Mouse (Mus musculus): Measurements from ENCODE around the gene Hoxa6. TPM values are rescaled to one million over a fixed set of nuclear protein-coding genes. Genes with fewer than 3 reads are reported as not detected.

Hoxa6 gene
- polyA plus RNA-seq, 1 experiment from 2014 or later: 2.2 TPM

DNA sequence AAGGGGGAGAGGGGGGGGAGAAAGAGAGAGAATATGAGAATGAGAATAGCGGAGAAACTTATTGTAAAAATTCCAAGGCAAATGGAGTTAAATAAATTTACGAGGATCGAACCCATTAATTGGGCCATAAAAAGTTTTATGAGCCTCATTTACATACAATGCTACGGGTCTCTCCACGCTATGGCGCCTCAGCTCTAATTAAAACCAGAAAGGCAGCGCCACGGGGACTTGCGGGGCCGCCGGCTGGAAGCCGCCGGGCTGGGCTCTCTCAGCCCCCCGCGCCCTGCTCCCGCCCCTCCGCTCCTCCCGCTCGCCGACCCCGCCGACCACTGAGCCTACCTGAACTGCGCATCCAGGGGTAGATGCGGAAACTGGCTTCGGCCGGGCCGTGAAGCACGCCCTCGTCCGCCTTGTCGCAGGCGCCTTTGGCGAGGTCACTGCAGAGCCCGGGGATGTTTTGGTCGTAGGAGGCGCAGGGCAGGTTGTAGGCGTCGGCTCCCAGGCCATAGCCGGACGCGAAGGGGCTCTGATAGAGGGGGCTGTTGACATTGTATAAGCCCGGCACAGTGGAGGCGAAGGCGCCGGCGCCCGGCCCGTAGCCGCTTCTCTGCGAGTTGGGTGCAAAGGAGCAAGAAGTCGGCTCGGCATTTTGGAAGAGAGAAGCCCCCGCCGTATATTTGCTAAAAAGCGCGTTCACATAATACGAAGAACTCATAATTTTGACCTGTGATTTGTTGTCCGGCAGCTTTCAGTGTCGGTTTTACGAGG, 8.4 kb upstream of the Hoxa6 start:
- H3K9ac ChIP-seq: peak overlapping the region; percentile 51
- H3K36me3 ChIP-seq: no peaks in the 10 kb centered on the region
- WGBS: 1% methylated on average over 60 of the region's 60 CpGs
- peak overlapping the region; percentile 42 for H3K4me3 ChIP-seq (replicated peaks)
- no peak for ATAC-seq
- peaks cover 22% of the 10 kb centered on the region for H3K4me1 ChIP-seq (replicated peaks)
- H3K27ac ChIP-seq: peak overlapping the region; percentile 37; the same call in 1 of the 2 replicates
- peaks cover 82% of the 10 kb centered on the region for H3K27me3 ChIP-seq (replicated peaks)
- H3K9me3 ChIP-seq: no peaks in the 10 kb centered on the region
- peak overlapping the region; percentile 77 for H3K4me2 ChIP-seq (replicated peaks)

DNA sequence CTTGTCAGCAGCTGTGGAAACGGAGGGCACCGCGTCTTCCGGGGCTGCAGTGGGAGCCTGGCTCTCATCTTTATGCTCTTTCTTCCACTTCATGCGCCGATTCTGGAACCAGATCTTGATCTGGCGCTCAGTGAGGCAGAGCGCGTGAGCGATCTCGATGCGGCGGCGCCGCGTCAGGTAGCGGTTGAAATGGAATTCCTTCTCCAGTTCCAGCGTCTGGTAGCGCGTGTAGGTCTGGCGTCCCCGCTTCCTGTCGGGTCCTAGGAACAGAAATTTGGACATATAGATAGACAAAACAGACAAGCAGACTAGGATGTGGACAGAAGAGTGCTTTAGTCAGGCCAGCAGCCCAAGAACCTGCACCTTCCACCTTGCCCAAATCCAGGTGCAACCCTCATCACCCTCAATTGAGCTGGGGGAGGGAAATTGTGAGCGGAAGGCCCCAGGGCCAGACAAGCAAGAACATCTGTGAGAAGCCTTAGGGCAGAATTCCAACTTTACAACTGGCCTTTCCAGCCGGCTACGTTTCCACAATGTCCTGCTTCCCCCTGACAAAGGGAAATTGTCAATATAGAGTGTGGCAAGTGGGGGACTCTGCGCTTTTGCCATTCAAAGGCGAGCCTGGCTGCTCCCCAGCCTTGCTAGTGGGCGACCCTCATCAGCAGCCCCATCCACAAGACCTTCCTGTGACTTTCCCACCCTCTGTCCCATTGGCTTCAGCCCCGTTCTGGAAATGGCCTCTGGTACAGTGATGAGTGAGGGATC, 7.4 kb upstream of the Hoxa6 start:
- ATAC-seq: no peak
- Histone ChIP-seq H3K4me2 (replicated peaks) (peak overlapping the region; percentile 77), H3K9ac (peak overlapping the region; percentile 22), H3K4me3 (replicated peaks) (peak overlapping the region; percentile 42), H3K9me3 (no peaks in the 10 kb centered on the region), H3K4me1 (replicated peaks) (peaks cover 26% of the 10 kb centered on the region), H3K36me3 (no peaks in the 10 kb centered on the region), H3K27ac (no peak overlapping the region), H3K27me3 (replicated peaks) (peaks cover 83% of the 10 kb centered on the region)
- 11% methylated on average over 30 of the region's 30 CpGs for WGBS

DNA sequence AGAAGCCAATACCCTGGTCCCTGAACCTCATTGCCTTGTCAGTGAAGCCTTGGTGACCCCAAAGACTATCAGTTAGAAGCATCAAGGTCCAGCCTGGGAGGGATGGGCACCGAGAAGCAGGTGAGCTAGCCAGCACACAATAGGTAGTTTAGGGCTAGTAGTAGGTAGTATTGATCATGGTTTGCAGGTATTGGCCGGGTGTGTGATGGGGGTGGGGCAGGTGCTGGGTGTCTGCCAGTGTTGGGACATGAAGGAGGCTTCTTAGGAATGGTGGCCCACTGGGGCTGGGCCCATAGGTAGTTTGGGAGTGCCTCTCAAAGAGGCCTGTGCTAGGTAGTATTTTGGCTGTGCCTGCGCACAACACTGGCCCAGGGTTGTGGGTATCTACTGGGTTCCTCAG, 6.5 kb upstream of the Hoxa6 start:
- Histone ChIP-seq H3K27ac (no peak overlapping the region), H3K36me3 (no peaks in the 10 kb centered on the region), H3K27me3 (replicated peaks) (peaks cover 80% of the 10 kb centered on the region), H3K4me2 (replicated peaks) (no peak overlapping the region), H3K9ac (no peak overlapping the region), H3K4me1 (replicated peaks) (peaks cover 26% of the 10 kb centered on the region), H3K4me3 (replicated peaks) (no peak overlapping the region), H3K9me3 (no peaks in the 10 kb centered on the region)
- no peak for ATAC-seq
- WGBS: 43% methylated on average over 3 of the region's 3 CpGs

DNA sequence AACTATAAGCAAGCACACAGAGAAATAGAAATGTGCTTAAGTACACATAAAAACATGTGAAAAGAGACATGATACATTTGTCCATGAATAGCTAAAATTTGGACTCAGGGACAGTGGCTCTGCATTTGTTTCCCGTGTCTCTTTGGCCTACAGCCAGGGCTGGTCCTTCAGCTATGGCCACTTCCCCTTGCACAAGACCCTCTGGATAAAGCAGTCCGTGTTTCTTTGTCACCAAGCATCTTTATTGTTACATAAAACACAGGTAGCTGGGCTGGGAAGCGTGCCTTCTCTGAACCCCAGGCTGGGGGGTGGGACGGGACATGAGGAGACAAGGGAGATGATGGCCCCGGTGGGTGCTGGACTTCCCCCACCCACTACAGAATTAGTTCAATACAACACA, 5.7 kb upstream of the Hoxa6 start:
- H3K9me3 ChIP-seq: no peaks in the 10 kb centered on the region
- H3K4me2 ChIP-seq (replicated peaks): no peak overlapping the region
- no peak overlapping the region for H3K4me3 ChIP-seq (replicated peaks)
- H3K27me3 ChIP-seq (replicated peaks): peaks cover 80% of the 10 kb centered on the region
- ATAC-seq: no peak
- WGBS: 52% methylated on average over 5 of the region's 5 CpGs
- no peak overlapping the region for H3K27ac ChIP-seq
- no peaks in the 10 kb centered on the region for H3K36me3 ChIP-seq
- peaks cover 30% of the 10 kb centered on the region for H3K4me1 ChIP-seq (replicated peaks)
- no peak overlapping the region for H3K9ac ChIP-seq

DNA sequence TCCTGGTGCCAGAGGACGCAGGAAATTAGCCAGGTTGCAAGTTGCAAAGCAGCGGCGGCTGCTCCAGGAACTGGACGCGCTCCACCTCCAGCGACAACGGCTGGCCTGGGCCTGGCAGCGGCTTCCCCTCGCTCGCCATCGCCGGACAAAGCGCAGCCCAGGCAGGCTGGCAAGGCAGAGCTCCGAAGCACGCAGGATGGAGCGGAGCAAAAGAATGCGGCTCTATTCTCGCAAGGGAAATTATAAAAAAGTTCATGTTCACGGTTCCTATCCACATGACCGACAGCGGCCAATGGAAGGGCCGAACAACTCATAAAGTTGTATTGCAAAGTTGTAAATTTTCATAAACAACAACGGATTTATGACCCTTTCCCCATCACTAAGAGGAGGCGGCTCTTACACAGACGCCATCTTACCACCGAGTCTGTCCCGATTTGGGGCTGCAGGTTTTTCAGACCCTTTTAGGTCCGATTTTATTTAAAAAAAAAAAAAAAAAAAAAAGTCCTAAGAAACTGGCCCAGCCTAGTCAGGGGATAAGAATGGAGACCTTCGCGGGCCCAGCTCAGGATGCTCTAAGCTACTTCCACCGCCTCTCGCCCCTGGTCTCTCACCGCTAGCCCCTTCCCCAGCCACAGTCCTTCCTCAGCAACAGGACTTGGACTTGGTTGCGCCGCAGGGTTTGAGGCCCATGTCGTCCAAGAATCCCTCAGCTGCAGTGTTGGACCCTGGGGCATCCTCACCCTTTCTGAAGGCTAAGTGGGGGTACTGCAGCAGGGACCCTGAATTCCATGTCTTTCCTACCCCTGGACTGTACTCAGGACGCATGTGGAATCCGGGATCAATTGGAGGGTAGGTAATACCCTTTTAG, 4.8 kb upstream of the Hoxa6 start, which contains the start of the genes Hoxa3 and Gm28308:
TSS of gene Hoxa3 (minus strand) at position 218 of the 868 bp plus-strand sequence.
TSS of gene Gm28308 (minus strand) at position 221 of the 868 bp plus-strand sequence.
- Histone ChIP-seq H3K27me3 (replicated peaks) (peaks cover 79% of the 10 kb centered on the region), H3K4me2 (replicated peaks) (peak within 1 kb of the TSS; percentile 69), H3K9ac (peak within 1 kb of the TSS; percentile 69), H3K27ac (peak within 1 kb of the TSS; percentile 91), H3K4me3 (replicated peaks) (peak within 1 kb of the TSS; percentile 52), H3K36me3 (no peaks in the 10 kb centered on the region), H3K4me1 (replicated peaks) (peaks cover 38% of the 10 kb centered on the region), H3K9me3 (no peaks in the 10 kb centered on the region)
- ATAC-seq: peak; percentile 37; the same call in 1 of the 2 replicates
- 10% methylated on average over 38 of the region's 38 CpGs for WGBS

DNA sequence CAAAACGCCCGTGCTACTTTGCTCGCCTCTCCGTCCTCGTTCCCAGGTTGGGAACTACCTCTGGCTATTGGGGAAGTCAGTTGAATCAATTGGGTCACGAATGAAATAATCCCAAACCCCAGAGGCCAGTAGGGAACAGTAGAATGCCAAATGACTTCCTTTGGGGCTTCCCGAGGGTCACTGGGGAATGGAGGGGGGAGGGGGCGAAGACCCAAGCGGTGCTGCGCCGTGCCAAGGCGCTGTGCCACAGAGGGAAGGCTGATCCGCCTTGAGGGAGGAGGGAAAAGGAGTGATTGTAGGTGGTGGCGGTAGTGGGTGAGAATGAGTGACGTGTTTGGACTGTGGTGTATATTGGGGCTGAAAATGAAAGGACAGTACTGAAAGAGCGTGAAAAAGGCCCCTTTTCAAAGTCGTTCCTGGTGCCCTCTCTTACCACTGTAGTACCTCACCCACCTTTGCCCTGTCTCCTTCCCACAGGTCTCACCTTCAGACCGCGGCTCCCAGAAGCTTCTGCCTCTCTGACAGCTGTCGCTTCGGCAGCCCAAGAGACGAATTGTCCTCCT, 4.1 kb upstream of the Hoxa6 start:
- no peak for ATAC-seq
- Histone ChIP-seq H3K9me3 (no peaks in the 10 kb centered on the region), H3K9ac (peak overlapping the region; percentile 69), H3K27me3 (replicated peaks) (peaks cover 76% of the 10 kb centered on the region), H3K4me3 (replicated peaks) (peak overlapping the region; percentile 52), H3K27ac (peak overlapping the region; percentile 91), H3K4me1 (replicated peaks) (peaks cover 42% of the 10 kb centered on the region), H3K4me2 (replicated peaks) (peak overlapping the region; percentile 69), H3K36me3 (no peaks in the 10 kb centered on the region)
- WGBS: 5% methylated on average over 22 of the region's 22 CpGs

DNA sequence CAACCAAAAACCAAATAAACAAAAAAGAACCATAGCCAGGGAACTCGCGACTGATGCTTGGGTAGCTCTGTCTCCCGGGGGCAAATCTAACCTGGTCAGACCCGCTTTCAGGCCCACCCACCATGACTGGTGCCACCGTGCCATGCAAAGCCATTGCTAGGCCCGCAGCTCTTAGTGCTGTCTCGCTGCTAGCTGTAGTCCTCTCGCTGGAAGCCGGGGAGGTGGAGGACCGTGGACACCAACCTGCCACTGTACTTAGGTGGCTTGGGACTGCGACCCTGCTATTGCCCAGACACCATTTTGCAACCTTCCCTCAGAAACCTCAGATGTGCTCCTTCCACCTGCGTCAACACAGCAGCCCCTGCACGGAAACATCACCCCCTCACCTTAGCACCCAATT, 3.4 kb upstream of the Hoxa6 start:
- WGBS: 6% methylated on average over 13 of the region's 13 CpGs
- peaks cover 41% of the 10 kb centered on the region for H3K4me1 ChIP-seq (replicated peaks)

DNA sequence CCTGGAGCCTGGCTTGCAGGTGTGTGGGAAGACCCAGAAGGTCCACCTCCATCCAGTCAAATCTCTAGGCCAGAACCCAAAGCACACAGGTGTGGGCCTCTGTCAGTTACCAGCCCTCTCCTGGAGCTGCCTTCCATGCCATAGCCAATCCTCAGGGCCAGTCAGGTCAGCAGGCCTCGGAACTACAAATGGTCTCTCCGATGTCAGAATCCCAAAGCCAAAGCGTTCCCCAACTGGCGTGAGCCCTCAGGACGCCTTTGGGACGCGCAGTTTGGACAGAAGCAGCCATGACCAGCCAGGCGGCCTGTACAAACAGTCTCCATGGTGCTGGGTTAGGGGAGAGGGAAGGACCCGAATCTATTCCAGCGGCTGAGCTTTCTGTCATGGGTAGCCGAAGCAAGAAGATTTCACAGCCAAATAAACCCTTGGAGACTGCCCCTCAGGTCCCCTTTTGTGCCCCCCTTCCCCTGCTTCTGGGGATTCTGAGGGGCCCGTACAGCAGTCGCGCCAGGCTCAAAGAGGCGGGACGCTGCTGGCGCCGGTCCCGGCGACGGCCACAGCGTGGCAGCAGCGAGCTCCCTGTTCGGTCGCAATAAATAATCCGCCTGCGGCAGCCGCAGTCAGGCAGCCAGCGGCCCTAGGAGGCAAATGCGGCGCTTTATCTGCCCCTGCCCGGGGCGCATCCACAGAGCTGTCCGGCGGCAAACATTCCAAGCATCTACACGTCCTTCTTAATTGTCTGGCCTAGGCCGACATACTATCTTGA, 2.8 kb upstream of the Hoxa6 start:
- ATAC-seq: peak; percentile 72
- 2% methylated on average over 37 of the region's 37 CpGs for WGBS
- Histone ChIP-seq H3K4me1 (replicated peaks) (peaks cover 40% of the 10 kb centered on the region), H3K9me3 (no peaks in the 10 kb centered on the region), H3K36me3 (no peaks in the 10 kb centered on the region), H3K9ac (peak overlapping the region; percentile 69), H3K4me2 (replicated peaks) (peak overlapping the region; percentile 69), H3K27me3 (replicated peaks) (peaks cover 75% of the 10 kb centered on the region), H3K4me3 (replicated peaks) (peak overlapping the region; percentile 52), H3K27ac (peak overlapping the region; percentile 48; the same call in 1 of the 2 replicates)

More for the DNA sequence above, 3.4 kb upstream of the Hoxa6 start:
- no peaks in the 10 kb centered on the region for H3K9me3 ChIP-seq
- H3K9ac ChIP-seq: peak overlapping the region; percentile 69
- H3K36me3 ChIP-seq: no peaks in the 10 kb centered on the region
- peaks cover 77% of the 10 kb centered on the region for H3K27me3 ChIP-seq (replicated peaks)
- peak overlapping the region; percentile 69 for H3K4me2 ChIP-seq (replicated peaks)
- ATAC-seq: peak; percentile 27; the same call in 1 of the 2 replicates
- peak overlapping the region; percentile 52 for H3K4me3 ChIP-seq (replicated peaks)
- H3K27ac ChIP-seq: peak overlapping the region; percentile 48; the same call in 1 of the 2 replicates

DNA sequence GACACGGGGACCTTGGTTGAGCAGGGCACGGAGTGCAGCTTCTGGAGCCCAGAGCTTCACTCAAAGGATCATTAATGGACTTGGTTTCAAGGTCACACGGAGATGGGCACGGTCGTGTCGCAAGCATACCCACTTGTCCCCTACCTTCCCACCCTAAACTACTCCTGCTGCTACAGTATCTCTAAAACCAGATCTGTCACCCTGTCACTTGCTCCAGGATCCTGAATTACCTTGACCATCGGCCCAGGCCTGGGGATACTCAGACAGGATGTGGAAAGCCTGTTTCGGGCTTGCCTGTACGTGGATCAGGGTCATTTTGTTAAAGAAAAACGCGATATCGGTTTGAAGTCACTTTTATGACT, 1.1 kb upstream of the Hoxa6 start:
- ATAC-seq: no peak
- Histone ChIP-seq H3K4me3 (replicated peaks) (peak overlapping the region; percentile 39), H3K4me2 (replicated peaks) (peak overlapping the region; percentile 91), H3K27me3 (replicated peaks) (peaks cover 72% of the 10 kb centered on the region), H3K27ac (0 out of 2 replicates have a peak overlapping the region, but pooled peaks have one; percentile 27), H3K4me1 (replicated peaks) (peaks cover 39% of the 10 kb centered on the region), H3K36me3 (no peaks in the 10 kb centered on the region), H3K9me3 (no peaks in the 10 kb centered on the region), H3K9ac (peak overlapping the region; percentile 15)
- 28% methylated on average over 12 of the region's 12 CpGs for WGBS

DNA sequence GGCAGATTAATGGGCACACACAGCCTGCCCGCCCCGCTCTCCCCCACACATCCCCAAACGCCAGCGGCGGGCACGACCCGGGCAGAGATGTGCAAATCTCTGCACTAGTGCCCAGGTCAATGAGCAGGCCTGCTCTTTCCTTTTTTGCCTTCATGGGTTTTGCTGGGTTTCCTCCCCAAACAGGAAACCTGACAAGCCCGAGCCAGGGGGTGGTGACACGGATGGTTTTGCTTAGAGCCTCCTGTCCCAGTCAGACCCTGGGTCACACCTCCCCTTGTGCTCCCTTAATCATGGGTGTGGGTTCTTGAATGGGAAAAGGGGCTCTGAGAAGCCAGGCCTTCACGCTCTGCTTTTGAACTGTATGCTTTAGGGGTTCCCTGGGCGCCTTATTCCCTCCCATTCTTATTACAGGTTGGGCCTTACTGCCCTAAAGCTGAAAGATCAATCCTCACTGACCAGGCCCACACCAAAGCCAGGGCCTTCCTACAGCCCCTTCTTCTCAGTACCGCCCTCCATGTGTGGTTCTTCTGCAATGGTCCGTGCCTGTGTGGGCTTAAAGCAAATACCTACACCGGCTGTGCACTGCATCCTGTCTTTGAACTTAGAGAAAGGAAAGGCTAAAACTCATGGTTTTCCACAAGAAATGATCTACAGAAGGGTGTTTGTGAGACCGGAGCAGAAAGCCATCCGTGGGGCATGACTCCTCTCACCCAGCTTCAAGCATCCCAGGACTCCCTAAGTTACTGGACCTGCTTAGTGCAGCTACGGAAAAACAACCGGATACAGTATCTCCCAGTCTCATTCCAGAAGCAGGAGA, 554 bp upstream of the Hoxa6 start:
- H3K27me3 ChIP-seq (replicated peaks): peaks cover 66% of the 10 kb centered on the region
- WGBS: 28% methylated on average over 17 of the region's 18 CpGs
- H3K4me3 ChIP-seq (replicated peaks): peak overlapping the region; percentile 39
- peak overlapping the region; percentile 15 for H3K9ac ChIP-seq
- no peak for ATAC-seq
- peaks cover 39% of the 10 kb centered on the region for H3K4me1 ChIP-seq (replicated peaks)
- H3K36me3 ChIP-seq: no peaks in the 10 kb centered on the region
- no peaks in the 10 kb centered on the region for H3K9me3 ChIP-seq
- peak overlapping the region; percentile 30; the same call in 1 of the 2 replicates for H3K27ac ChIP-seq
- H3K4me2 ChIP-seq (replicated peaks): peak overlapping the region; percentile 91

All from intestine, embryonic 15.5 days (tissue).